Mouse (Mus musculus) E14TG2a.4 (cell line): Measurements from ENCODE around the gene Slc5a6.

Source experiments
- CTCF ChIP-seq: conservative IDR thresholded peaks from 2 replicates; pipeline ENCODE4 v1.5.1; 2014; ENCODE audit warnings: low read length
- NANOG ChIP-seq: IDR thresholded peaks from 2 replicates; pipeline ENCODE4 v1.6.1; 2014; ENCODE audit warnings: borderline replicate concordance, low read length, mixed read lengths

- TF ChIP-seq CTCF = no peak
- no peak for TF ChIP-seq NANOG
Observed at GRCm38 (mm10) chr5:30992980-30993676, 55.6 kb downstream of the Slc5a6 start.
